Mouse (Mus musculus) liver, adult 2 months (tissue): ENCODE results near the gene Prpf8. TPM values are rescaled to one million over a fixed set of nuclear protein-coding genes. Genes with fewer than 3 reads are reported as not detected.

Source experiments
- DNase-seq: peaks from one replicate; pipeline ENCODE4 v3.0.0-alpha.2; 2011; ENCODE audit warnings: low read depth, low spot score; ENCODE audit errors: extremely low read depth
- H3K27ac ChIP-seq: fragments of 200-500 bp; replicated peaks from 2 replicates; pipeline ENCODE4 v1.5.1; 2012; ENCODE audit warnings: low read depth, mild to moderate bottlenecking, control low read depth, inconsistent platforms, low read length; ENCODE audit not compliant: insufficient read depth
- H3K27me3 ChIP-seq: fragments of 200-500 bp; 2 replicates; pipeline ENCODE4 v1.6.1; 2012; ENCODE audit warnings: mild to moderate bottlenecking, moderate library complexity, low read length, inconsistent platforms; ENCODE audit not compliant: control insufficient read depth, insufficient read depth
- H3K36me3 ChIP-seq: fragments of 200-500 bp; 2 replicates; pipeline ENCODE4 v1.6.1; 2012; ENCODE audit warnings: low read length, inconsistent platforms; ENCODE audit not compliant: control insufficient read depth, insufficient read depth
- H3K4me1 ChIP-seq: fragments of 200-500 bp; 2 replicates; pipeline ENCODE4 v1.6.1; 2011; ENCODE audit warnings: low read length; ENCODE audit not compliant: control insufficient read depth, insufficient read depth
- H3K4me3 ChIP-seq: fragments of 200-500 bp; 2 replicates; pipeline ENCODE4 v1.5.1; 2011; ENCODE audit warnings: low read depth, mild to moderate bottlenecking, control low read depth, low read length, moderate library complexity; ENCODE audit not compliant: insufficient read depth
- H3K79me2 ChIP-seq: fragments of 200-500 bp; 2 replicates; pipeline ENCODE4 v1.6.1; 2012; ENCODE audit warnings: inconsistent platforms, mild to moderate bottlenecking, low read length, moderate library complexity; ENCODE audit not compliant: control insufficient read depth, insufficient read depth
- H3K9ac ChIP-seq: fragments of 200-500 bp; 2 replicates; pipeline ENCODE4 v1.6.1; 2012; ENCODE audit warnings: low read depth, mild to moderate bottlenecking, control low read depth, inconsistent platforms, low read length
- CTCF ChIP-seq: fragments of 200-500 bp; IDR thresholded peaks from 2 replicates; pipeline ENCODE4 v1.5.1; 2011; ENCODE audit warnings: low read depth, low read length, control low read depth
- POLR2A ChIP-seq: fragments of 200-500 bp; IDR thresholded peaks from 2 replicates; pipeline ENCODE4 v1.6.1; 2011; ENCODE audit warnings: low read length, control low read depth; ENCODE audit not compliant: insufficient read depth; ENCODE audit errors: extremely low read depth
- WGBS: fragments of 180-500 bp; shearing (Covaris S2); methylation state at CpG from one replicate; pipeline ENCODE4 v1.1.7; 2018; 5-methylcytosine and 5-hydroxymethylcytosine counted together
- polyA plus RNA-seq: library from polyadenylated mRNA; depleted of rRNA; stranded (reverse); fragments of >200 nt; gene quantifications from 2 replicates; pipeline ENCODE4 v1.2.3, GENCODE M21; 2012; rRNA removed
- total RNA-seq: library from RNA; depleted of rRNA; stranded (reverse); fragments of >200 nt; gene quantifications from 2 replicates; pipeline ENCODE4 v1.2.3, GENCODE M21; 2014; rRNA removed

The Prpf8 gene
- total and polyA plus RNA-seq, 2 experiments: 63.3 to 72.8 TPM

- Histone ChIP-seq H3K4me1 (no peaks in the 10 kb centered on the region), H3K27ac (no peak overlapping the region), H3K79me2 (no peaks in the 10 kb centered on the region), H3K36me3 (no peaks in the 10 kb centered on the region), H3K27me3 (no peaks in the 10 kb centered on the region), H3K9ac (no peak overlapping the region), H3K4me3 (no peak overlapping the region)
- 99% methylated on average over 6 of the region's 6 CpGs for WGBS
- no peak for DNase-seq
- TF ChIP-seq CTCF (no peak), POLR2A (no peak)
Measured at GRCm38 (mm10) chr11:75557142-75557541, 70.5 kb downstream of the Prpf8 start.

- Histone ChIP-seq H3K36me3 (no peaks in the 10 kb centered on the region), H3K79me2 (no peaks in the 10 kb centered on the region), H3K9ac (no peak overlapping the region), H3K4me3 (no peak overlapping the region), H3K27ac (no peak overlapping the region), H3K4me1 (no peaks in the 10 kb centered on the region), H3K27me3 (no peaks in the 10 kb centered on the region)
- DNase-seq: no peak
- 91% methylated on average over 1 of the region's 1 CpGs for WGBS
- peak; percentile 48 for TF ChIP-seq CTCF
- TF ChIP-seq POLR2A: no peak
Measured at GRCm38 (mm10) chr11:75558101-75558500, 71.5 kb downstream of the Prpf8 start.

Other genes with a start within 250 kb of the Prpf8 start
- gene Rpa1, start 138.5 kb upstream of the Prpf8 start, total RNA-seq: 19.9 and 21.4 TPM in 2 replicates
- gene Rpa1, start 138.5 kb upstream of the Prpf8 start, polyA plus RNA-seq: 10.3 and 10.5 TPM in 2 replicates
- gene Smyd4, start 138.4 kb upstream of the Prpf8 start, total RNA-seq: 1.8 and 2.5 TPM in 2 replicates
- 0.93 and 1.1 TPM in 2 replicates for gene Smyd4, start 138.4 kb upstream of the Prpf8 start, polyA plus RNA-seq
- gene Serpinf1, start 64.1 kb upstream of the Prpf8 start, total RNA-seq: 810 and 1,243 TPM in 2 replicates
- 891 and 972 TPM in 2 replicates for gene Serpinf1, start 64.1 kb upstream of the Prpf8 start, polyA plus RNA-seq
- gene Serpinf2, start 47.2 kb upstream of the Prpf8 start, total RNA-seq: 687 and 824 TPM in 2 replicates
- 1,567 and 1,654 TPM in 2 replicates for gene Serpinf2, start 47.2 kb upstream of the Prpf8 start, polyA plus RNA-seq
- 14.4 and 30.4 TPM in 2 replicates for gene Wdr81, start 32.1 kb upstream of the Prpf8 start, total RNA-seq
- 20.3 and 21.5 TPM in 2 replicates for gene Wdr81, start 32.1 kb upstream of the Prpf8 start, polyA plus RNA-seq
- 121 and 238 TPM in 2 replicates for gene Tlcd2, start 25.1 kb upstream of the Prpf8 start, total RNA-seq
- 237 and 265 TPM in 2 replicates for gene Tlcd2, start 25.1 kb upstream of the Prpf8 start, polyA plus RNA-seq
- 23.0 and 27.9 TPM in 2 replicates for gene Rilp, start 23.3 kb downstream of the Prpf8 start, total RNA-seq
- 29.8 and 32.6 TPM in 2 replicates for gene Rilp, start 23.3 kb downstream of the Prpf8 start, polyA plus RNA-seq
- 5.8 and 7.5 TPM in 2 replicates for gene Scarf1, start 26.7 kb downstream of the Prpf8 start, total RNA-seq
- 10.3 and 16.9 TPM in 2 replicates for gene Scarf1, start 26.7 kb downstream of the Prpf8 start, polyA plus RNA-seq
- 4.1 and 8.9 TPM in 2 replicates for gene Slc43a2, start 44.9 kb downstream of the Prpf8 start, total RNA-seq
- gene Slc43a2, start 44.9 kb downstream of the Prpf8 start, polyA plus RNA-seq: 5.2 and 8.0 TPM in 2 replicates
- 19.7 and 21.0 TPM in 2 replicates for gene Pitpna, start 101.3 kb downstream of the Prpf8 start, total RNA-seq
- gene Pitpna, start 101.3 kb downstream of the Prpf8 start, polyA plus RNA-seq: 24.6 and 28.9 TPM in 2 replicates
- gene Inpp5k, start 144.2 kb downstream of the Prpf8 start, total RNA-seq: 12.3 and 13.4 TPM in 2 replicates
- gene Inpp5k, start 144.2 kb downstream of the Prpf8 start, polyA plus RNA-seq: 12.2 and 17.2 TPM in 2 replicates
- 15.6 and 17.9 TPM in 2 replicates for gene Myo1c, start 163.7 kb downstream of the Prpf8 start, total RNA-seq
- 17.0 and 21.5 TPM in 2 replicates for gene Myo1c, start 163.7 kb downstream of the Prpf8 start, polyA plus RNA-seq
- 50.5 and 51.1 TPM in 2 replicates for gene Crk, start 192.4 kb downstream of the Prpf8 start, total RNA-seq
- gene Crk, start 192.4 kb downstream of the Prpf8 start, polyA plus RNA-seq: 47.7 and 57.5 TPM in 2 replicates
- gene Ywhae, start 246.1 kb downstream of the Prpf8 start, total RNA-seq: 74.6 and 87.7 TPM in 2 replicates
- gene Ywhae, start 246.1 kb downstream of the Prpf8 start, polyA plus RNA-seq: 90.7 and 96.7 TPM in 2 replicates